Mouse (Mus musculus) heart, embryonic 13.5 days (tissue): ENCODE data around the gene Lyrm4. TPM values are rescaled to one million over a fixed set of nuclear protein-coding genes. Genes with fewer than 3 reads are reported as not detected.
A peak's percentile ranks its signal among the peaks of the same experiment; 100 is the strongest.

Source experiments
- ATAC-seq: fragments of 200-750 bp; cut with Nextera tagmentation; 2 replicates; pipeline ENCODE4 v1.8.0; 2017; ENCODE audit warnings: moderate TSS enrichment; ENCODE audit not compliant: insufficient number of reproducible peaks, low FRiP score, low TSS enrichment; ENCODE audit errors: extremely low read depth
- H3K27ac ChIP-seq: fragments of 300-500 bp; sonication (generic); replicated peaks from 2 replicates; pipeline ENCODE4 v1.5.1; 2015; ENCODE audit warnings: moderate library complexity, mild to moderate bottlenecking, inconsistent platforms
- H3K27me3 ChIP-seq: fragments of 300-500 bp; sonication (generic); replicated peaks from 2 replicates; pipeline ENCODE4 v1.6.1; 2015; ENCODE audit warnings: mild to moderate bottlenecking, inconsistent platforms
- H3K36me3 ChIP-seq: fragments of 300-500 bp; sonication (generic); 2 replicates; pipeline ENCODE4 v1.6.1; 2015; ENCODE audit warnings: mild to moderate bottlenecking, inconsistent platforms
- H3K4me1 ChIP-seq: fragments of 300-500 bp; sonication (generic); 2 replicates; pipeline ENCODE4 v1.6.1; 2015; ENCODE audit warnings: inconsistent platforms
- H3K4me2 ChIP-seq: fragments of 300-500 bp; sonication (generic); 2 replicates; pipeline ENCODE4 v1.6.1; 2015; ENCODE audit warnings: inconsistent platforms, mild to moderate bottlenecking, moderate library complexity
- H3K4me3 ChIP-seq: fragments of 300-500 bp; sonication (generic); 2 replicates; pipeline ENCODE4 v1.5.1; 2015; ENCODE audit warnings: moderate library complexity, mild to moderate bottlenecking, inconsistent platforms
- H3K9ac ChIP-seq: fragments of 300-500 bp; sonication (generic); 2 replicates; pipeline ENCODE4 v1.6.1; 2015; ENCODE audit warnings: inconsistent platforms, mild to moderate bottlenecking, moderate library complexity
- H3K9me3 ChIP-seq: fragments of 300-500 bp; sonication (generic); 2 replicates; pipeline ENCODE4 v1.6.1; 2016; ENCODE audit warnings: inconsistent platforms
- WGBS: fragments of 180-500 bp; shearing (Covaris S2); methylation state at CpG from one replicate; pipeline ENCODE4 v1.1.7; 2015; ENCODE audit warnings: mixed read lengths; 5-methylcytosine and 5-hydroxymethylcytosine counted together
- polyA plus RNA-seq: library from polyadenylated mRNA; unstranded; fragments of >200 nt; fragmentation: Nextera tagmentation; extraction: Ambion mirVana; gene quantifications from 2 replicates; pipeline ENCODE4 v1.2.1, GENCODE M21; 2015

Gene Lyrm4
- polyA plus RNA-seq, 1 experiment from 2014 or later, result 24.3 TPM

DNA sequence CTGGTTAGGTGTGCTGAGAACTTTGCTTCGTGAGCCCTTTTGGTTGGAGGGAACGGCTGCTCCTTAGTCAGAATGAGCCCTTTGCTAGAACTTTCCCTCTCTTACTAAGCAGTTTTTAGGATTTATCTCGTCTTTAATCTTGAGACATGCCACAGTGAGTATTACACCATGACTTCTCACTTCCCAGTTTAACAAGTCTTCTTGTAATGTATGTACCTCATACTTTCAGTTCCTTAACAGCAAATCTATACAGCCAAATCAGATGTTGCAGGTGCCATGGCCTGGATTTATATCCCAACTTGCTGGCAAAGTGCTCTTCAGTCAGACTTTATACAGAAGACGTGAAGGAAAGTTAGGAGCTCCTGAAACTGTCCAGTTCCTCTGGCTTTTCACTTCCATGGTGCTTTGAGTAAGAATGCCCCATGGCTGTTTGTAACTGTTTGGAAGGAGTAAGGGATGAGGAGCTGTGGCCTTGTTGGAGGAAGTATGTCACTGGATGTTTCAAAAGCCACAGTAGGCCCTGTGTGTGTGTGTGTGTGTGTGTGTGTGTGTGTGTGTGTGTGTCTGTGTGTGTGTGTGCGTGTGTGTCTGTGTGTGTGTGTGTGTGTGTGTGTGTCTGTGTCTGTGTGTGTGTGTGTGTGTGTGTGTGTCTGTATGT is 14.8 kb upstream of the Lyrm4 start:
- WGBS, result 75% methylated on average over 5 of the region's 5 CpGs
- Histone ChIP-seq H3K4me3 (no peak overlapping the region), H3K4me2 (no peak overlapping the region), H3K9ac (no peak overlapping the region), H3K9me3 (no peaks in the 10 kb centered on the region), H3K27me3 (no peaks in the 10 kb centered on the region), H3K4me1 (peaks cover 19% of the 10 kb centered on the region), H3K27ac (no peak overlapping the region), H3K36me3 (0 out of 2 replicates have a peak, but pooled peaks cover 4% of the 10 kb centered on the region)
- no peak for ATAC-seq

DNA sequence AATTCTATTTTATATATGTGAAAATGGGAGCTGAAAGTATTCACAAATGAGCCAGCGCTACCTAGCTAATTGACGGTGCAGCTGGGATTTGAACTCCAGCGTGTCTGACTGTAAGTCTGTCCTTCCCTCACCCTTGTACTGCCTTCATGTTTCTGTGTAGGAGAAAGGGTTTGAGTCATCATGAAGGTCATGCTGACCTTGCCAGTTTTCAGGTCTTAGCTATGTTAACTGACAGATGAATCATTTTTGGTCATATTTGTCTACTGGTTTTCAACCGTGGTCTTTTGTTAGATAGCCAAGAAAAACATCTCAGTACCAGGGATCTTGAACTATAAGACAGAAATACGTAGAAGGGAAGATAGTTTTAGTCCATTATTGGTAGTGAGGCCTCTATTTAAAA is 14.1 kb upstream of the Lyrm4 start:
- H3K9ac ChIP-seq, result no peak overlapping the region
- no peak overlapping the region for H3K4me3 ChIP-seq
- ATAC-seq, result no peak
- H3K27me3 ChIP-seq, result no peaks in the 10 kb centered on the region
- 78% methylated on average over 5 of the region's 5 CpGs for WGBS
- H3K36me3 ChIP-seq, result 0 out of 2 replicates have a peak, but pooled peaks cover 4% of the 10 kb centered on the region
- H3K9me3 ChIP-seq, result no peaks in the 10 kb centered on the region
- no peak overlapping the region for H3K4me2 ChIP-seq
- H3K27ac ChIP-seq, result no peak overlapping the region
- peaks cover 19% of the 10 kb centered on the region for H3K4me1 ChIP-seq

DNA sequence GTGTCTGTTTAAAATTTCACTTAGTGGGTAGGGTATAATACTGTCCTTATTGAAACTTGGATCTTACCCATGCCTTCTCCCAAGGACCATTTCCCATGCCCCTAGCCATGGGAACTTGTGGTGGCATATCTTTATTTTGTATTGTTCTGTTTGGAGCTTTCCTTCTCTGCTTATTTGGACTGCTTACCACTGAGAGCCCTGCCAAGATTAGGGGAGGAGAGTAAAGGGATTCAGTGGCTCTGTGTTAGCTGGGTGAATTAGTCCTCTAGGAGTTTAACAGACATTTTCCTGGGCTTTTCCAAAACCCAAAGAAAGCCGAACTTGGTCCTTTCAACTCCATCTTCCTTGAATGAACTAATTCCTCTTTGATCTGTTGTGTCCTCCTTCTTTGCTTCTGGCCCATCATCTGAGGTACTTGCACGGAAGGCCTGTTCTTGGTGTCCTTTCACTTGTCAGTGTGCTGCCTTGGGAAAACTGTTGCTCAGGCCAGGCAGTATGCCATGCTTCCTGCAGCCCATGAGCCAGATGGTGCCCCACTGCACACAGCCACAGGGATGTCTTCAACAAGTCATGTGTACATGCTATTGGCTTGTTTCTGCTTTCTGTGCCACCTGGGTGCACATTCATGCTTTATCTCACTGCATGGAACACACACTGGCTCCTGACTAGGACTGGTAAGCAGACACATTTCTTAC is 12.2 kb upstream of the Lyrm4 start:
- Histone ChIP-seq H3K4me3 (no peak overlapping the region), H3K36me3 (0 out of 2 replicates have a peak, but pooled peaks cover 4% of the 10 kb centered on the region), H3K4me1 (peaks cover 17% of the 10 kb centered on the region), H3K27ac (no peak overlapping the region), H3K27me3 (no peaks in the 10 kb centered on the region), H3K9me3 (no peaks in the 10 kb centered on the region), H3K4me2 (no peak overlapping the region), H3K9ac (no peak overlapping the region)
- WGBS, result 84% methylated on average over 2 of the region's 2 CpGs
- ATAC-seq, result no peak

DNA sequence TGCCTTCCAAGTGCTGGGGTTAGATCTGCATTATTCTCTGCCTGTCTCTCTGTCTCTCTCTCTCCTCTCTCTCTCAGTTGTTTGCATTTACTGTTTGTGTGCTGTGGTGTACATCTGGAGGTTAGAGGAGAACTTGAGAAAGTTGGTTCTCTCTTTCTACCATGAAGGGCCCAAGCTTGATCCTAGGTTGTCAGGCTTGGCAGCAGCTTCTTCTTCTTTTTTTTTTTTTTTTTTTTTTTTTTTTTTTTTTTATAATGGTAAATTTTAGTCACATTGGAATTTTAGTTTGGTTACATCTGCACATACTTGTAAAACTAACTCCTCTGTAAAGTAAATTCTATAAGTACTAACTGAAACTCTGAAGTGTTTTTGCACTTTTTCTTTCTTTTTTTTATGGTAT is 3.3 kb upstream of the Lyrm4 start:
- Histone ChIP-seq H3K27ac (no peak overlapping the region), H3K4me3 (no peak overlapping the region)

DNA sequence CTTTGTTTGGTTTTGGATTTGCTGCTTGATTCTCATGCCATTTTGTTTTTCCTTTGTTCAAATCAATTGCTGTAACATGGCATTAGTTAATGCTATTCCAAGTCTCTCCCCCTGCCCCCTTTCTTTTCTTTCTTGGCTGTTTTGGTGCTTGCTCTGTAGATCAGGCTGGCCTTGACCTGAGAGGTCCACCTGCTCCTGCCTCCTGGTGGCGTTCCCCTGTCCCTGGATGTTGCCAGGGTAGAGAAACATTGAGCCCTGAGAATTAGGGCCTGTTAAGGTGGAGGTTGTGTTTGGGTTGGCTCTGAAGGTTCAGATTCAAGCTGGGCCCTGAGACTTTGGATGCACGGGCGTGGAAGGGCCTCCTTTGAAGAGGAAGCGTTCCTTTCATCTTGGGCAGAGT is 2.4 kb upstream of the Lyrm4 start:
- no peak for ATAC-seq
- H3K9me3 ChIP-seq, result no peaks in the 10 kb centered on the region
- 81% methylated on average over 4 of the region's 4 CpGs for WGBS

More for the DNA sequence above, 3.3 kb upstream of the Lyrm4 start:
- no peak for ATAC-seq
- Histone ChIP-seq H3K27me3 (no peaks in the 10 kb centered on the region), H3K4me1 (peaks cover 21% of the 10 kb centered on the region), H3K9me3 (no peaks in the 10 kb centered on the region), H3K9ac (no peak overlapping the region), H3K4me2 (no peak overlapping the region), H3K36me3 (no peaks in the 10 kb centered on the region)

DNA sequence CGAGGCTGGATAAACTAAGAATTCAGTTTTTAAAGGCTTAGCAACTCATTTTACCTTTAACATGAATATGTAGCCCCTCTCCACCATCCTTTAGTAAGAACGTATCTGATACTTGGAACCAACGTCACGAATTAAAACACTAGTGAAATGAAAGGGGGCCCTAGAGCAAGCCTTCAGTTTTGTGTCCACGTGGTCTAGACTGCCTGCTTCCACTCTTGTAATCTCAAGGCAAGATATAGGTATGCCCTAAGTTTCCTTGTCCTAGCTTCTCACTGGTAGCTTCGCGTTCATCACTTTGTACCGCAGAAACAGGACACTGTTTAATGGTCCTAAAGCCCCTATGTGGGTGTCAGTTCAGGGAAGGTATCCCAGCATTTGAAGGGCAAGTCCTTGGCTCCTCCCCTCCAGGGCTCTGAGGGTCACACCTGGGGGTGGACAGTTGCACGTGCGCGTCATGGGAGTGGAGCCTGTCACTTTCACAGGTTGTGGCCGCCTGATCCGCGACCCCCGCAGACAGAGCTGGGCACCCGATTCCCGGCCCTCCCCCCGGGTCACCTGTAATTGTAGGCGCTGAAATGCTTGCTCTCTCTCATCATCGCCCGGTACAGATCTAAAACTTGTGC is 695 bp downstream of the Lyrm4 start:
- peak overlapping the region; percentile 87 for H3K4me2 ChIP-seq
- peak overlapping the region; percentile 96 for H3K27ac ChIP-seq
- peak overlapping the region; percentile 84 for H3K4me3 ChIP-seq
- no peaks in the 10 kb centered on the region for H3K36me3 ChIP-seq
- H3K9ac ChIP-seq, result peak overlapping the region; percentile 87
- WGBS, result 7% methylated on average over 21 of the region's 21 CpGs
- no peaks in the 10 kb centered on the region for H3K27me3 ChIP-seq
- ATAC-seq, result no peak
- peaks cover 22% of the 10 kb centered on the region for H3K4me1 ChIP-seq
- H3K9me3 ChIP-seq, result no peaks in the 10 kb centered on the region

More for the DNA sequence above, 2.4 kb upstream of the Lyrm4 start:
- no peak overlapping the region for H3K27ac ChIP-seq
- H3K4me1 ChIP-seq, result peaks cover 24% of the 10 kb centered on the region
- H3K36me3 ChIP-seq, result no peaks in the 10 kb centered on the region
- H3K4me3 ChIP-seq, result no peak overlapping the region
- no peaks in the 10 kb centered on the region for H3K27me3 ChIP-seq
- H3K4me2 ChIP-seq, result no peak overlapping the region
- no peak overlapping the region for H3K9ac ChIP-seq

DNA sequence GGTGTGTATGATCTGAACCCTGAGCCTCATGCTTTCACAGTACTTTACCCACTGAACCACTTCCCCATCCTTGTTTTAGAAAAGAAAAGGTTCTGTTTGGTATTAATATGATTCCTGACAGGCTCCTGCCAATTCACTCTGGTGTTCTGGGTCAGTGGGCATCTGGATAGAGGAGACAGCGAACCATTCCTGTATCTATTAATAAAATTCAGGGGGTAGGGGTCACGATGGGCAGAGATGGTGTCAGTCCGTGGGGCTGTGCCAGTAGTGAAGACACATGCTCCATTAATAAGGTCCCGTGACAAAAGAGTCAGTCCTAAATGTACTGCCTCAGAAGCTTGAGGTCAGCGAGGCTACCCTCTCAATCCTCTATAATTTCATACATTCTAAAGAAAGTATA is 4.1 kb downstream of the Lyrm4 start:
- no peak overlapping the region for H3K9ac ChIP-seq

DNA sequence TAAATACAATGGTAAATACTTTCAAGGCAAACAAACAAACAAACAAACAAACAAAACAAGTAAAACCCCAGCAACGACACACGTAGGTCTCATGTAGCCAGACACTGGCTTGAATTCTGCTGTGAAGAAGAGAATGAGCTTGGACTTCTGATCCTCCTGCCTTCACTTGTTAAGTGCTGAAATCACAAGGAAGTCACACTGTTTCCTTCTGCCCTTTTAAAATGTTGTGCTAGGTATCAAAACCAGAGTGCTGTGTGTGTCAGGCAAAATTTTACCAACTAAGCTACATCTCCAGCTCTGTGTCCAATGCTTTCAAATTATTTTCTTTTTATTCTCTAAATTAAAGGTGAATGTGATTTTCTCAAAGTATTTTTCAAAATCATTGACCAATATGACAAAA is 6.0 kb downstream of the Lyrm4 start:
- H3K4me3 ChIP-seq, result no peak overlapping the region

More for the DNA sequence above, 4.1 kb downstream of the Lyrm4 start:
- Histone ChIP-seq H3K27ac (no peak overlapping the region), H3K27me3 (no peaks in the 10 kb centered on the region), H3K36me3 (peaks cover 5% of the 10 kb centered on the region; the same call in 1 of the 2 replicates), H3K4me2 (no peak overlapping the region), H3K9me3 (no peaks in the 10 kb centered on the region), H3K4me3 (no peak overlapping the region), H3K4me1 (peaks cover 15% of the 10 kb centered on the region)
- no peak for ATAC-seq
- WGBS, result 79% methylated on average over 5 of the region's 5 CpGs

DNA sequence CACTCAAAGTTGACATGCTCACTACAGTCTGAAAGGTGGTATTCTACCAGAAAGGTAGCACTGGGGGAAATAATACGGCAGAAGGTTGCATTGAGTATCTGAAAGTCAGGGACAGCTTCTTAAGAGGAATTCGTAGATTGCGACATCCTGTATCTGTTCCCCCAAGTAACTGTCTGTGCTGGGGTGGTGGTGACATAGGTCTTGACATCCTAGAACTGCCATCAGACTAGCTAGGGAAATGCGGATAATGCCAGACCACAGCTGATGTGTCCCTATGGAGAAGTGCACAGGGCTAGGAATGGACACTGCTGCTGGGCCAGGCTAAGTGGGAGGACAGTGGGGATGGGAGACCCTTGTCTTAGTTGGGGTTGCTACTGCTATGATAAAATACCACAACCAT is 8.8 kb downstream of the Lyrm4 start:
- WGBS, result 93% methylated on average over 4 of the region's 4 CpGs
- no peaks in the 10 kb centered on the region for H3K9me3 ChIP-seq
- no peak overlapping the region for H3K4me2 ChIP-seq
- H3K4me1 ChIP-seq, result no peaks in the 10 kb centered on the region
- H3K27me3 ChIP-seq, result no peaks in the 10 kb centered on the region
- no peak for ATAC-seq
- peaks cover 5% of the 10 kb centered on the region; the same call in 1 of the 2 replicates for H3K36me3 ChIP-seq
- H3K27ac ChIP-seq, result no peak overlapping the region
- no peak overlapping the region for H3K4me3 ChIP-seq
- no peak overlapping the region for H3K9ac ChIP-seq

More for the DNA sequence above, 6.0 kb downstream of the Lyrm4 start:
- H3K27ac ChIP-seq, result no peak overlapping the region
- peaks cover 5% of the 10 kb centered on the region; the same call in 1 of the 2 replicates for H3K36me3 ChIP-seq
- no peak overlapping the region for H3K9ac ChIP-seq
- no peaks in the 10 kb centered on the region for H3K27me3 ChIP-seq
- H3K9me3 ChIP-seq, result no peaks in the 10 kb centered on the region
- no peak for ATAC-seq
- H3K4me1 ChIP-seq, result peaks cover 12% of the 10 kb centered on the region
- 87% methylated on average over 2 of the region's 2 CpGs for WGBS
- no peak overlapping the region for H3K4me2 ChIP-seq

DNA sequence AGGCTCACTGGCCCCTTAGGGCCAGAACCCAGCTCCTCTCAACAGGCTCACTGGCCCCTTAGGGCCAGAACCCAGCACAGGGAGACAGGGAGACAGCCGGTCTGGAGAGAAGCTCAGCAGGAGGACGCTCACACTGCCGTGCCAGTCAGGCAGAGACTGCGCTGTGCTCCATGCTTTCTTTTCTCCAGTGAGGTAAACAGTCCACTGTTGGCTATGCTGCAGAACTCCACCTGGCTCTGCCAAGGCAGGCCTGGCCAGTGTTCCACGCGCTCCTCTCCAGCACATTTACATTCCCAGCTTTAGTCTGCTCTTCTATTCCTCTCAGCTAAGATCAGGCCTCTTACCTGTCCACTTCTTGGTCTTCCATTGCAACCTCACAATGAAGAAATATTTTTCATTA is 11.7 kb downstream of the Lyrm4 start:
- WGBS, result 81% methylated on average over 6 of the region's 6 CpGs
- Histone ChIP-seq H3K27ac (no peak overlapping the region), H3K27me3 (no peaks in the 10 kb centered on the region), H3K36me3 (peaks cover 5% of the 10 kb centered on the region; the same call in 1 of the 2 replicates), H3K9ac (no peak overlapping the region), H3K4me2 (no peak overlapping the region), H3K4me3 (no peak overlapping the region), H3K9me3 (no peaks in the 10 kb centered on the region), H3K4me1 (no peaks in the 10 kb centered on the region)
- ATAC-seq, result no peak

DNA sequence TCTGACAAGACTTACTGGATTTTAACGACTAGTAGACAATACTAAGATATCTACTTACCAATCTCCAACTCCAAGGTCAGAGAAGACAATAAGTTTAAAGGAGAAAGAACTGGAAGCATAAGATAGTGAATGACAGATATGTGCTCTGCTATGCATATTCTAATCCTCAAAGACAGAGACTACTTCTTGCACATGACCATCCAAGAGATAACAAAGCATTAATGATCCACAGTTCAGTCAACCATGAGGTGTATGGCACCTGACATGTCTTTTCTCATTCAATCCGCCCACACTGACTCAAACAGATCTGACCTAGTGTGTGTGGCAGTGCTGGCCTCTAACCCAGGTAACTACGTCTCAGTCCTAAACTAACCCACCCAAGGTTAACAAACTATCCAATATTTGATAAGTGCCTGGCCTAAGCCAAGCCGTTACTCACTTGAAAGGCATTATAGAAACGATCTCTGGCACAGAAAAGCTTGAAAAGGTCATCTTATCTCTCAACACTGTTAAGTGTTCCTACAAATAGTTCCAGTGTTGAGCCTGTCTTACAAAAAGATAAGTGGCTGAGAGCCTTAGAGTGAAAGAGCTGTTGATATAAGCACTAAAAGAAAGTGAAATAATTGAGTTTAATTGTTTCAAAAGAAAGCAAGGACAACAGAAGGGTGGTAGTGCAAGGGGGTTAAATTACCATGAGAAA is 20.5 kb downstream of the Lyrm4 start:
- H3K4me2 ChIP-seq, result peak overlapping the region; percentile 33
- H3K9me3 ChIP-seq, result no peaks in the 10 kb centered on the region
- WGBS, result 23% methylated on average over 5 of the region's 5 CpGs
- H3K27ac ChIP-seq, result peak overlapping the region; percentile 79
- H3K36me3 ChIP-seq, result peaks cover 8% of the 10 kb centered on the region
- peaks cover 25% of the 10 kb centered on the region for H3K4me1 ChIP-seq
- H3K4me3 ChIP-seq, result no peak overlapping the region
- H3K9ac ChIP-seq, result no peak overlapping the region
- H3K27me3 ChIP-seq, result no peaks in the 10 kb centered on the region
- ATAC-seq, result no peak
